Mouse (Mus musculus): Measurements from ENCODE around the gene Efhd1. TPM values are rescaled to one million over a fixed set of nuclear protein-coding genes. Genes with fewer than 3 reads are reported as not detected.

Gene Efhd1
- total and polyA plus RNA-seq, 3 experiments: 0.15 TPM; not detected in 2

GRCm38 (mm10) chr1:87263796-87264133, 398 bp upstream of the Efhd1 start:
- no peak overlapping the region for H3K4me3 ChIP-seq (ENCODE audit: control insufficient read depth in 1 of 2, insufficient read depth in 1 of 2, low read depth in 2 of 2, low read length in 2 of 2)
- H3K27me3 ChIP-seq (ENCODE audit: control insufficient read depth in 1 of 2, insufficient read depth in 2 of 2, low read length in 2 of 2): peaks cover 4 to 9% of the 10 kb centered on the region in 2 experiments; a peak in 3 of 4 replicates

GRCm38 (mm10) chr1:87265200-87265599, 1.0 kb downstream of the Efhd1 start:
- no peaks in the 10 kb centered on the region for H3K79me2 ChIP-seq (ENCODE audit: control insufficient read depth, insufficient read depth, low read length, poor library complexity)
- no peak overlapping the region for H3K27ac ChIP-seq (ENCODE audit: control insufficient read depth, low read depth, low read length)
- TF ChIP-seq CTCF (IDR thresholded peaks at IDR 0.05 in 2 of 3, conservative IDR thresholded peaks at IDR 0.05 in 1 of 3; ENCODE audit: control insufficient read depth in 1 of 3, insufficient read depth in 1 of 3, low read depth in 2 of 3, low read length in 3 of 3, poor library complexity in 1 of 3, severe bottlenecking in 1 of 3) (no peak), POLR2A (IDR thresholded peaks at IDR 0.05; ENCODE audit: control insufficient read depth in 1 of 2, insufficient read depth in 1 of 2, low read depth in 1 of 2, low read length in 2 of 2, poor library complexity in 1 of 2) (no peak), MAX (IDR thresholded peaks at IDR 0.05; ENCODE audit: low read length) (no peak), JUND (IDR thresholded peaks at IDR 0.05; ENCODE audit: low read depth, low read length) (no peak), USF1 (IDR thresholded peaks at IDR 0.05; ENCODE audit: low read depth, low read length) (no peak), MYB (IDR thresholded peaks at IDR 0.05; ENCODE audit: low read depth, low read length) (no peak), GABPA (IDR thresholded peaks at IDR 0.05; ENCODE audit: low read depth, low read length) (no peak), BHLHE40 (IDR thresholded peaks at IDR 0.05; ENCODE audit: borderline replicate concordance, low read depth, low read length) (no peak), MXI1 (IDR thresholded peaks at IDR 0.05; ENCODE audit: low read depth, low read length) (no peak), MYC (IDR thresholded peaks at IDR 0.05; ENCODE audit: low read depth, low read length) (no peak), ZNF384 (IDR thresholded peaks at IDR 0.05; ENCODE audit: low read depth, low read length) (no peak), NELFE (IDR thresholded peaks at IDR 0.05; ENCODE audit: low read depth, low read length) (no peak), ZC3H11A (IDR thresholded peaks at IDR 0.05; ENCODE audit: low read depth, low read length) (no peak), TBP (IDR thresholded peaks at IDR 0.05; ENCODE audit: low read depth, low read length) (no peak), EP300 (IDR thresholded peaks at IDR 0.05; ENCODE audit: low read depth in 1 of 2, low read length in 2 of 2) (no peak), SIN3A (IDR thresholded peaks at IDR 0.05; ENCODE audit: low read length) (no peak), CHD2 (IDR thresholded peaks at IDR 0.05; ENCODE audit: low read length) (no peak), USF2 (IDR thresholded peaks at IDR 0.05; ENCODE audit: borderline replicate concordance in 1 of 2, insufficient read depth in 1 of 2, low read depth in 1 of 2, low read length in 2 of 2) (no peak)
- H3K4me3 ChIP-seq (ENCODE audit: control insufficient read depth in 1 of 2, insufficient read depth in 1 of 2, low read depth in 2 of 2, low read length in 2 of 2): no peak overlapping the region
- H3K27me3 ChIP-seq (ENCODE audit: control insufficient read depth in 1 of 2, insufficient read depth in 2 of 2, low read length in 2 of 2): peaks cover 4 to 6% of the 10 kb centered on the region in 2 experiments; a peak in 3 of 4 replicates
- H3K36me3 ChIP-seq (ENCODE audit: control insufficient read depth in 1 of 2, insufficient read depth in 2 of 2, low read length in 2 of 2): no peaks in the 10 kb centered on the region
- no peak for DNase-seq (ENCODE audit: low read depth, low spot score)
- no peak overlapping the region for H3K9ac ChIP-seq (ENCODE audit: control insufficient read depth, low read depth, low read length, poor library complexity, severe bottlenecking)
- no peaks in the 10 kb centered on the region for H3K9me3 ChIP-seq (replicated peaks; ENCODE audit: insufficient read depth, low read length)
- H3K4me1 ChIP-seq (ENCODE audit: control insufficient read depth in 1 of 2, insufficient read depth in 2 of 2, low read length in 2 of 2): no peaks in the 10 kb centered on the region

More at GRCm38 (mm10) chr1:87263796-87264133, 398 bp upstream of the Efhd1 start:
- DNase-seq (ENCODE audit: low read depth, low spot score): no peak
- Histone ChIP-seq H3K27ac (ENCODE audit: control insufficient read depth, low read depth, low read length) (no peak overlapping the region), H3K9ac (ENCODE audit: control insufficient read depth, low read depth, low read length, poor library complexity, severe bottlenecking) (no peak overlapping the region), H3K36me3 (ENCODE audit: control insufficient read depth in 1 of 2, insufficient read depth in 2 of 2, low read length in 2 of 2) (no peaks in the 10 kb centered on the region), H3K79me2 (ENCODE audit: control insufficient read depth, insufficient read depth, low read length, poor library complexity) (no peaks in the 10 kb centered on the region), H3K9me3 (replicated peaks; ENCODE audit: insufficient read depth, low read length) (no peaks in the 10 kb centered on the region), H3K4me1 (ENCODE audit: control insufficient read depth in 1 of 2, insufficient read depth in 2 of 2, low read length in 2 of 2) (no peaks in the 10 kb centered on the region)
- no peak for TF ChIP-seq ZKSCAN1 (IDR thresholded peaks at IDR 0.05; ENCODE audit: low read depth, low read length)
- TF ChIP-seq RCOR1 (IDR thresholded peaks at IDR 0.05; ENCODE audit: low read depth, low read length): no peak
- no peak for TF ChIP-seq RAD21 (IDR thresholded peaks at IDR 0.05; ENCODE audit: low read depth, low read length)
- TF ChIP-seq POLR2A (IDR thresholded peaks at IDR 0.05; ENCODE audit: control insufficient read depth in 1 of 2, insufficient read depth in 1 of 2, low read depth in 1 of 2, low read length in 2 of 2, poor library complexity in 1 of 2): no peak
- no peak for TF ChIP-seq KAT2A (conservative IDR thresholded peaks at IDR 0.05; ENCODE audit: low read depth, low read length)
- TF ChIP-seq GATA1 (IDR thresholded peaks at IDR 0.05; ENCODE audit: low read depth, low read length): no peak
- TF ChIP-seq TBP (IDR thresholded peaks at IDR 0.05; ENCODE audit: low read depth, low read length): no peak
- TF ChIP-seq E2F4 (IDR thresholded peaks at IDR 0.05; ENCODE audit: borderline replicate concordance, low read depth, low read length): no peak
- no peak for TF ChIP-seq MXI1 (IDR thresholded peaks at IDR 0.05; ENCODE audit: low read depth, low read length)
- TF ChIP-seq MYB (IDR thresholded peaks at IDR 0.05; ENCODE audit: low read depth, low read length): no peak
- no peak for TF ChIP-seq ZNF384 (IDR thresholded peaks at IDR 0.05; ENCODE audit: low read depth, low read length)
